In genomic region chr11:102248630-102249230, GRCm38 (mm10) we compare ENCODE assay signal across 8 mouse cellular contexts. TPM values are rescaled to one million over a fixed set of nuclear protein-coding genes. Genes with fewer than 3 reads are reported as not detected.
DNase-seq lines count a peak whose midpoint lies in the region; ATAC-seq and TF ChIP-seq lines count a peak whose summit lies in the region.

Gene BC030867, plus strand, starts transcription at chr11:102248882.

- TF ChIP-seq CTCF in cortical plate, adult 2 months (IDR thresholded peaks at IDR 0.05; ENCODE audit: extremely low read depth, insufficient read depth, low read length): peak; percentile 60
- peak; percentile 76 for TF ChIP-seq CTCF in left cerebral cortex, adult 2 months (IDR thresholded peaks at IDR 0.05)

- no peaks in the 10 kb centered on the region; the same call in none of the 2 replicates for H3K4me1 ChIP-seq in cortical plate, adult 2 months (ENCODE audit: control insufficient read depth, insufficient read depth, low read length)

- DNase-seq in adipocyte (ENCODE audit: low spot score): peak; percentile 97
- peak; percentile 83 to 86 for DNase-seq in gastrocnemius, adult 8-10 months (ENCODE audit: low spot score in 2 of 2)
- DNase-seq in hindlimb bud, embryonic 11.5 days (ENCODE audit: extremely low spot score, low read depth, low spot score): peak; percentile 98
- DNase-seq in left cerebral cortex, adult 2 months (ENCODE audit: extremely low spot score in 1 of 2, low spot score in 2 of 2): peak; percentile 90 to 94
- DNase-seq in right cerebral cortex, adult 18-20 months: peak; percentile 90
- peak; percentile 73 for DNase-seq in urinary bladder, adult 2 months (ENCODE audit: low spot score)

- intact Hi-C loops in left cerebral cortex, adult 2 months (cut with DNase I): loop anchor here (1.0 to 2.0 kb wide), 2 partner anchors 18 to 58 kb away; partner anchors contain the start of gene Hdac5

- no peak within 1 kb of the TSS for H3K27ac ChIP-seq in cortical plate, adult 2 months (ENCODE audit: insufficient read depth, low read length)
- no peak within 1 kb of the TSS for H3K27ac ChIP-seq in left cerebral cortex, adult 2 months

- TF ChIP-seq POLR2A in cortical plate, adult 2 months (IDR thresholded peaks at IDR 0.05; ENCODE audit: extremely low read depth, insufficient read depth, low read length): no peak

- H3K4me3 ChIP-seq in cortical plate, adult 2 months (ENCODE audit: insufficient read depth, low read length): peak within 1 kb of the TSS; percentile 25; the same call in 1 of the 2 replicates
- peak within 1 kb of the TSS; percentile 51 for H3K4me3 ChIP-seq in left cerebral cortex, adult 2 months

- peak; percentile 87 for ATAC-seq in megakaryocyte, adult 5-6 weeks (ENCODE audit: poor library complexity, severe bottlenecking)

RNA-seq across cellular contexts. Expression of gene BC030867, which starts in this region (rescaled TPM):
- polyA plus RNA-seq in cortical plate, adult 2 months (2012; rRNA removed): 1.3 and 1.4 TPM in 2 replicates
- total RNA-seq in gastrocnemius, adult 8-10 months (2022): not detected
- 1 to 10 TPM; 1.0 to 2.0 TPM for total RNA-seq in left cerebral cortex, adult 2 months (2021)
- 8.7 and 12.8 TPM in 2 replicates for total RNA-seq in megakaryocyte, adult 5-6 weeks (2015)
- total RNA-seq in megakaryocyte, adult 5-6 weeks (2017): 4.6 and 5.0 TPM in 2 replicates
- 0.41 TPM in 2 replicates for polyA plus RNA-seq in urinary bladder, adult 2 months (2012; rRNA removed)

Comparison
In these comparisons a context has a peak if more than half of its experiments do, and no peak if none do; other contexts are left out.
1. Peak in DNase-seq in gastrocnemius, adult 8-10 months; RNA of the gene not detected or under 1 TPM.
2. Peak in DNase-seq in urinary bladder, adult 2 months; RNA of the gene not detected or under 1 TPM.